Mouse (Mus musculus) bone marrow macrophage, adult 2 months (primary cell): ENCODE results near the gene Ctcfl.

Experiments
- CTCF ChIP-seq: IDR thresholded peaks from 2 replicates; pipeline ENCODE4 v1.5.1; 2012; ENCODE audit warnings: low read depth, mild to moderate bottlenecking, low read length, moderate library complexity
- POLR2A ChIP-seq: IDR thresholded peaks from 2 replicates; pipeline ENCODE4 v1.6.1; 2012; ENCODE audit warnings: mild to moderate bottlenecking, low read depth, low read length, borderline replicate concordance

DNA sequence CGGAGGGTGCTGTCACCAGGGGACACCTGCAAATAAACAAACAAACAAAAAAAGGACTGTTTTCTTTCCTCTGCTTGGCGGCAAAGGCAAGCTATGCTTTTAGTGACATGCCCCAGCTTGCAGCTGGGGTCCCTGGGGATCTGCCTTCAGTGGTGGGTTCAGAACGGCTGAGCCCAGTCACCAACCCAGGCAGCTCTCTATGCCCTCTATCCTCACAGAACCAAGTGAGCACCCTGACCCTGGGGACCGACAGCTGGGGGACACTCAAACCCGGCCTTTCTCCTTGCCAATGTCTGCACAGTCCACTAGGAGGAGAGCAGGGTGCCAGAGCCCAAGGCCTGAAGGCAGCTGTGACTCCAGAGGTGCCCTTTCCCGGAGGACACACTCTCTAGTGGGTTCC lies 69.5 kb downstream of the Ctcfl start:
- TF ChIP-seq CTCF = no peak
- no peak for TF ChIP-seq POLR2A
